Mouse (Mus musculus) bone marrow, adult 2 months (tissue): Measurements from ENCODE around the gene Anks1b. TPM values are rescaled to one million over a fixed set of nuclear protein-coding genes. Genes with fewer than 3 reads are reported as not detected.

Experiments
- H3K27ac ChIP-seq: fragments of 200-500 bp; 2 replicates; pipeline ENCODE4 v1.5.1; 2012; ENCODE audit warnings: low read depth, mild to moderate bottlenecking, control low read depth, inconsistent platforms, low read length; ENCODE audit not compliant: control insufficient read depth, poor library complexity, insufficient read depth
- H3K4me1 ChIP-seq: fragments of 200-500 bp; 2 replicates; pipeline ENCODE4 v1.6.1; 2011; ENCODE audit warnings: low read length; ENCODE audit not compliant: control insufficient read depth, insufficient read depth
- H3K4me3 ChIP-seq: fragments of 200-500 bp; replicated peaks from 2 replicates; pipeline ENCODE3; 2011; ENCODE audit warnings: mild to moderate bottlenecking, low read depth, low read length, control low read depth; ENCODE audit not compliant: control insufficient read depth
- CTCF ChIP-seq: fragments of 200-500 bp; IDR thresholded peaks from 2 replicates; pipeline ENCODE4 v1.5.1; 2011; ENCODE audit warnings: low read length, control low read depth; ENCODE audit not compliant: control insufficient read depth, insufficient read depth
- POLR2A ChIP-seq: fragments of 200-500 bp; IDR thresholded peaks from 2 replicates; pipeline ENCODE4 v1.6.1; 2011; ENCODE audit warnings: low read depth, mild to moderate bottlenecking, control low read depth, low read length, borderline replicate concordance; ENCODE audit not compliant: control insufficient read depth
- WGBS: fragments of 180-500 bp; shearing (Covaris S2); methylation state at CpG from one replicate; pipeline ENCODE4 v1.1.7; 2018; 5-methylcytosine and 5-hydroxymethylcytosine counted together
- polyA plus RNA-seq: library from polyadenylated mRNA; stranded (reverse); fragments of >200 nt; gene quantifications from 2 replicates; pipeline ENCODE4 v1.2.4, GENCODE M21; 2011; ENCODE audit warnings: low replicate concordance; ENCODE audit not compliant: missing spikeins, insufficient read depth, insufficient read length

Anks1b gene
- polyA plus RNA-seq = not detected in 2 replicates

- H3K4me3 ChIP-seq = no peak within 1 kb of the TSS
- 5% methylated on average over 48 of the region's 48 CpGs for WGBS
- no peak for TF ChIP-seq CTCF
- TF ChIP-seq POLR2A = no peak
- H3K4me1 ChIP-seq = no peaks in the 10 kb centered on the region; the same call in 1 of the 2 replicates
- no peak within 1 kb of the TSS for H3K27ac ChIP-seq
These were observed at the start of gene Anks1b for GRCm38 (mm10) chr10:89873146-89873950. Gene Anks1b, plus strand, starts transcription at chr10:89873509.

GRCm38 (mm10) chr10:89823906-89824305 lies 49.4 kb upstream of the Anks1b start:
- H3K4me3 ChIP-seq = no peak overlapping the region
- no peak for TF ChIP-seq POLR2A
- peak; percentile 25; the same call in 1 of the 2 replicates for TF ChIP-seq CTCF
- no peak overlapping the region for H3K27ac ChIP-seq
- 19% methylated on average over 2 of the region's 2 CpGs for WGBS
- no peaks in the 10 kb centered on the region for H3K4me1 ChIP-seq

- 79% methylated on average over 3 of the region's 3 CpGs for WGBS
These were observed 46.4 kb upstream of the Anks1b start for GRCm38 (mm10) chr10:89826896-89827295.

GRCm38 (mm10) chr10:89832334-89832733 lies 41.0 kb upstream of the Anks1b start:
- 60% methylated on average over 4 of the region's 4 CpGs for WGBS
- H3K4me3 ChIP-seq = no peak overlapping the region
- no peaks in the 10 kb centered on the region for H3K4me1 ChIP-seq
- TF ChIP-seq POLR2A = no peak
- TF ChIP-seq CTCF = no peak
- no peak overlapping the region for H3K27ac ChIP-seq

More at GRCm38 (mm10) chr10:89826896-89827295, 46.4 kb upstream of the Anks1b start:
- no peak for TF ChIP-seq CTCF
- TF ChIP-seq POLR2A = no peak
- no peak overlapping the region for H3K27ac ChIP-seq
- H3K4me3 ChIP-seq = no peak overlapping the region
- no peaks in the 10 kb centered on the region for H3K4me1 ChIP-seq

- no peak overlapping the region for H3K4me3 ChIP-seq
- no peaks in the 10 kb centered on the region for H3K4me1 ChIP-seq
- 84% methylated on average over 10 of the region's 10 CpGs for WGBS
- no peak for TF ChIP-seq POLR2A
- TF ChIP-seq CTCF = no peak
- H3K27ac ChIP-seq = no peak overlapping the region
These were observed 40.1 kb upstream of the Anks1b start for GRCm38 (mm10) chr10:89833166-89833565.

GRCm38 (mm10) chr10:89837476-89837875 lies 35.8 kb upstream of the Anks1b start:
- TF ChIP-seq POLR2A = no peak
- no peak for TF ChIP-seq CTCF
- Histone ChIP-seq H3K4me1 (no peaks in the 10 kb centered on the region), H3K27ac (no peak overlapping the region), H3K4me3 (no peak overlapping the region)
- WGBS = 34% methylated on average over 3 of the region's 3 CpGs

- no peaks in the 10 kb centered on the region for H3K4me1 ChIP-seq
- no peak for TF ChIP-seq CTCF
- TF ChIP-seq POLR2A = no peak
- H3K4me3 ChIP-seq = no peak overlapping the region
- no peak overlapping the region for H3K27ac ChIP-seq
- 74% methylated on average over 3 of the region's 3 CpGs for WGBS
These were observed 34.5 kb upstream of the Anks1b start for GRCm38 (mm10) chr10:89838834-89839233.

GRCm38 (mm10) chr10:89850951-89851350 lies 22.4 kb upstream of the Anks1b start:
- no peaks in the 10 kb centered on the region for H3K4me1 ChIP-seq
- no peak overlapping the region for H3K27ac ChIP-seq
- TF ChIP-seq CTCF (no peak), POLR2A (no peak)
- H3K4me3 ChIP-seq = no peak overlapping the region
- WGBS = 84% methylated on average over 6 of the region's 6 CpGs

GRCm38 (mm10) chr10:89855251-89855875 lies 17.9 kb upstream of the Anks1b start:
- TF ChIP-seq CTCF (no peak), POLR2A (no peak)
- WGBS = 73% methylated on average over 5 of the region's 5 CpGs

More at GRCm38 (mm10) chr10:89855251-89855875, 17.9 kb upstream of the Anks1b start:
- Histone ChIP-seq H3K4me3 (no peak overlapping the region), H3K4me1 (no peaks in the 10 kb centered on the region), H3K27ac (no peak overlapping the region)
